ENCODE assay signal across 10 mouse cellular contexts in genomic region chr10:118675816-118676465, GRCm38 (mm10).
DNase-seq lines count a peak whose midpoint lies in the region; ATAC-seq and TF ChIP-seq lines count a peak whose summit lies in the region.
"Had no signal": no experiment of that assay in that cellular context is flagged by ENCODE, and none has a peak within 500 bp of the region (broad histone marks: within the 10 kb centered on the region; RNA-seq: fewer than 3 reads in every experiment).

No protein-coding gene starts in this region.

- peaks cover 3% of the 10 kb centered on the region; the same call in 1 of the 2 replicates for H3K9me3 ChIP-seq in liver, postnatal 0 days (ENCODE audit: low read length)
- H3K9me3 ChIP-seq in hindbrain, postnatal 0 days (ENCODE audit: low read length) = no peaks in the 10 kb centered on the region
- H3K9me3 ChIP-seq in stomach, postnatal 0 days (ENCODE audit: control insufficient read depth, low read length) = no peaks in the 10 kb centered on the region

- no peaks in the 10 kb centered on the region for H3K79me2 ChIP-seq in liver, adult 2 months (ENCODE audit: control insufficient read depth, insufficient read depth, low read length)

- no peaks in the 10 kb centered on the region for H3K27me3 ChIP-seq in liver, adult 2 months (ENCODE audit: control insufficient read depth, insufficient read depth, low read length)
- no peaks in the 10 kb centered on the region for H3K27me3 ChIP-seq in liver, postnatal 0 days (ENCODE audit: insufficient read depth, low read length)
- H3K27me3 ChIP-seq in hindbrain, postnatal 0 days (ENCODE audit: insufficient read depth, low read length) = no peaks in the 10 kb centered on the region
- H3K27me3 ChIP-seq in stomach, postnatal 0 days (ENCODE audit: control insufficient read depth, insufficient read depth, low read length) = no peaks in the 10 kb centered on the region
- H3K27me3 ChIP-seq: CH12.LX; embryonic facial prominence, embryonic 13.5 days had no signal

- TF ChIP-seq POLR2A in liver, adult 2 months (IDR thresholded peaks at IDR 0.05; ENCODE audit: extremely low read depth, insufficient read depth, low read length) = no peak

- H3K9ac ChIP-seq in liver, adult 2 months (ENCODE audit: low read depth, low read length) = no peak overlapping the region
- H3K9ac ChIP-seq in liver, postnatal 0 days (replicated peaks) = no peak overlapping the region
- no peak overlapping the region for H3K9ac ChIP-seq in hindbrain, postnatal 0 days (replicated peaks; ENCODE audit: low read length)
- no peak overlapping the region for H3K9ac ChIP-seq in stomach, postnatal 0 days (ENCODE audit: low read length)
- H3K9ac ChIP-seq: embryonic facial prominence, embryonic 13.5 days had no signal

- no peak overlapping the region for H3K4me3 ChIP-seq in liver, adult 2 months (ENCODE audit: insufficient read depth, low read depth, low read length)
- H3K4me3 ChIP-seq in liver, postnatal 0 days (ENCODE audit: low read depth, low read length) = no peak overlapping the region
- peak overlapping the region; percentile 53 for H3K4me3 ChIP-seq in gastrocnemius, adult 2 months
- peak overlapping the region; percentile 7; the same call in 1 of the 2 replicates for H3K4me3 ChIP-seq in hindbrain, postnatal 0 days (ENCODE audit: low read length)
- no peak overlapping the region for H3K4me3 ChIP-seq in stomach, postnatal 0 days (ENCODE audit: low read depth, low read length)
- H3K4me3 ChIP-seq: embryonic facial prominence, embryonic 13.5 days had no signal

- no peak overlapping the region for H3K27ac ChIP-seq in liver, adult 2 months (replicated peaks; ENCODE audit: insufficient read depth, low read depth, low read length)
- no peak overlapping the region for H3K27ac ChIP-seq in liver, postnatal 0 days (ENCODE audit: low read depth)
- H3K27ac ChIP-seq in gastrocnemius, adult 2 months = peak overlapping the region; percentile 63
- H3K27ac ChIP-seq in hindbrain, postnatal 0 days = no peak overlapping the region
- H3K27ac ChIP-seq in stomach, postnatal 0 days (replicated peaks) = no peak overlapping the region
- H3K27ac ChIP-seq: embryonic facial prominence, embryonic 13.5 days had no signal

- no peak overlapping the region for H3K4me2 ChIP-seq in liver, postnatal 0 days (ENCODE audit: low read depth, low read length)
- H3K4me2 ChIP-seq in hindbrain, postnatal 0 days (ENCODE audit: low read depth, low read length) = peak overlapping the region; percentile 48
- H3K4me2 ChIP-seq in stomach, postnatal 0 days (replicated peaks; ENCODE audit: low read depth) = peak overlapping the region; percentile 3; the same call in 1 of the 2 replicates
- H3K4me2 ChIP-seq: embryonic facial prominence, embryonic 13.5 days had no signal

- no peak for TF ChIP-seq CTCF in liver, adult 2 months (IDR thresholded peaks at IDR 0.05; ENCODE audit: low read depth, low read length)
- TF ChIP-seq CTCF in liver, postnatal 0 days (IDR thresholded peaks at IDR 0.05; ENCODE audit: low read depth) = no peak
- peak; percentile 17; the same call in 1 of the 2 replicates for TF ChIP-seq CTCF in gastrocnemius, adult 2 months (IDR thresholded peaks at IDR 0.05)
- TF ChIP-seq CTCF in hindbrain, postnatal 0 days (IDR thresholded peaks at IDR 0.05; ENCODE audit: low read depth) = peak; percentile 23
- peak; percentile 44 for TF ChIP-seq CTCF in stomach, postnatal 0 days (IDR thresholded peaks at IDR 0.05; ENCODE audit: low read depth)

- no peak for ATAC-seq in liver, postnatal 0 days
- peak; percentile 89 for ATAC-seq in hindbrain, postnatal 0 days
- ATAC-seq in stomach, postnatal 0 days (ENCODE audit: low FRiP score, low TSS enrichment) = 0 out of 2 replicates have a peak, but pooled peaks have one; percentile 59
- ATAC-seq in inflammation-experienced regulatory T-cells, adult 6 months = no peak

- 59% methylated on average over 18 of the region's 18 CpGs for WGBS in liver, adult 2 months
- WGBS in liver, postnatal 0 days (ENCODE audit: insufficient replicate concordance) = 54% methylated on average over 18 of the region's 18 CpGs
- WGBS in hindbrain, postnatal 0 days = 36% methylated on average over 18 of the region's 18 CpGs
- WGBS in stomach, postnatal 0 days = 32% methylated on average over 18 of the region's 18 CpGs

- no peak for TF ChIP-seq EP300 in liver, postnatal 0 days (IDR thresholded peaks at IDR 0.05; ENCODE audit: low read depth)
- no peak for TF ChIP-seq EP300 in stomach, postnatal 0 days (optimal IDR thresholded peaks at IDR 0.05)

- peak; percentile 33 for DNase-seq in liver, adult 2 months (ENCODE audit: extremely low read depth, low read depth, low spot score)
- DNase-seq in liver, postnatal 0 days = no peak
- peak; percentile 74 for DNase-seq in gastrocnemius, adult 2 months
- peak; percentile 67 for DNase-seq in hindbrain, postnatal 0 days (ENCODE audit: low spot score)
- DNase-seq in lung, postnatal 14 days = peak; percentile 7
- peak; percentile 23 for DNase-seq in stomach, postnatal 0 days (ENCODE audit: low spot score)
- no peak for DNase-seq in thymus, adult 18-20 months

- H3K4me1 ChIP-seq in liver, adult 2 months (ENCODE audit: control insufficient read depth, insufficient read depth, low read length) = no peaks in the 10 kb centered on the region
- H3K4me1 ChIP-seq in liver, postnatal 0 days (ENCODE audit: insufficient read depth) = no peaks in the 10 kb centered on the region
- H3K4me1 ChIP-seq in hindbrain, postnatal 0 days (ENCODE audit: insufficient read depth, low read length) = no peaks in the 10 kb centered on the region
- no peaks in the 10 kb centered on the region for H3K4me1 ChIP-seq in stomach, postnatal 0 days (replicated peaks; ENCODE audit: control insufficient read depth, insufficient read depth)
- H3K4me1 ChIP-seq: embryonic facial prominence, embryonic 13.5 days had no signal

- intact Hi-C loops in gastrocnemius, adult 2 months (cut with DNase I) = no loop called here

- H3K36me3 ChIP-seq in liver, adult 2 months (ENCODE audit: control insufficient read depth, insufficient read depth, low read length) = no peaks in the 10 kb centered on the region
- H3K36me3 ChIP-seq in liver, postnatal 0 days (replicated peaks; ENCODE audit: insufficient read depth, low read length) = no peaks in the 10 kb centered on the region
- H3K36me3 ChIP-seq in hindbrain, postnatal 0 days (ENCODE audit: insufficient read depth, low read length) = no peaks in the 10 kb centered on the region
- no peaks in the 10 kb centered on the region for H3K36me3 ChIP-seq in stomach, postnatal 0 days (ENCODE audit: control insufficient read depth, insufficient read depth, low read length)
- H3K36me3 ChIP-seq: embryonic facial prominence, embryonic 13.5 days had no signal

Comparison
In these comparisons a context has a peak if more than half of its experiments do, and no peak if none do; other contexts are left out.
1. DNase-seq: peak in liver, adult 2 months (single experiment), gastrocnemius, adult 2 months (single experiment), hindbrain, postnatal 0 days (single experiment), lung, postnatal 14 days (single experiment) and stomach, postnatal 0 days (single experiment); none in liver, postnatal 0 days (single experiment) and thymus, adult 18-20 months (0 of 2).
2. H3K4me3 ChIP-seq: peak in gastrocnemius, adult 2 months (single experiment) and hindbrain, postnatal 0 days (single experiment); none in liver, adult 2 months (single experiment), liver, postnatal 0 days (single experiment) and stomach, postnatal 0 days (single experiment).
3. CTCF ChIP-seq: peak in gastrocnemius, adult 2 months (single experiment), hindbrain, postnatal 0 days (single experiment) and stomach, postnatal 0 days (single experiment); none in liver, adult 2 months (single experiment) and liver, postnatal 0 days (single experiment).
4. ATAC-seq: peak in hindbrain, postnatal 0 days (single experiment) and stomach, postnatal 0 days (single experiment); none in liver, postnatal 0 days (single experiment) and inflammation-experienced regulatory T-cells, adult 6 months (single experiment).